16 mouse cellular contexts compared by ENCODE assay signal in genomic region chrX:96501580-96501979, GRCm38 (mm10). TPM values are rescaled to one million over a fixed set of nuclear protein-coding genes. Genes with fewer than 3 reads are reported as not detected.
DNase-seq lines count a peak whose midpoint lies in the region; ATAC-seq and TF ChIP-seq lines count a peak whose summit lies in the region.
"Had no signal": no experiment of that assay in that cellular context is flagged by ENCODE, and none has a peak within 500 bp of the region (broad histone marks: within the 10 kb centered on the region; RNA-seq: fewer than 3 reads in every experiment).

No protein-coding gene starts in this region.

- no peaks in the 10 kb centered on the region for H3K27me3 ChIP-seq in intestine, postnatal 0 days (replicated peaks; ENCODE audit: control insufficient read depth, insufficient read depth, low read length)
- H3K27me3 ChIP-seq in intestine, embryonic 16.5 days (replicated peaks; ENCODE audit: control insufficient read depth, insufficient read depth, low read length) = no peaks in the 10 kb centered on the region
- H3K27me3 ChIP-seq in stomach, postnatal 0 days (ENCODE audit: control insufficient read depth, insufficient read depth, low read length) = no peaks in the 10 kb centered on the region

- H3K9ac ChIP-seq in intestine, postnatal 0 days (ENCODE audit: low read depth, low read length) = no peak overlapping the region
- no peak overlapping the region for H3K9ac ChIP-seq in intestine, embryonic 16.5 days (ENCODE audit: low read depth, low read length)
- H3K9ac ChIP-seq in stomach, postnatal 0 days (ENCODE audit: low read length) = no peak overlapping the region

- no peaks in the 10 kb centered on the region for H3K4me1 ChIP-seq in intestine, postnatal 0 days (replicated peaks; ENCODE audit: control insufficient read depth, insufficient read depth, low read length)
- H3K4me1 ChIP-seq in intestine, embryonic 16.5 days (ENCODE audit: control insufficient read depth, insufficient read depth, low read length) = no peaks in the 10 kb centered on the region
- H3K4me1 ChIP-seq in stomach, postnatal 0 days (replicated peaks; ENCODE audit: control insufficient read depth, insufficient read depth) = no peaks in the 10 kb centered on the region
- H3K4me1 ChIP-seq: heart, embryonic 10.5 days had no signal

- no peak for TF ChIP-seq EP300 in stomach, postnatal 0 days (optimal IDR thresholded peaks at IDR 0.05)

- peak; percentile 50 for TF ChIP-seq CTCF in intestine, postnatal 0 days (IDR thresholded peaks at IDR 0.05; ENCODE audit: low read depth)
- TF ChIP-seq CTCF in stomach, postnatal 0 days (IDR thresholded peaks at IDR 0.05; ENCODE audit: low read depth) = peak; percentile 55

- no peaks in the 10 kb centered on the region for H3K9me3 ChIP-seq in intestine, postnatal 0 days (ENCODE audit: control insufficient read depth)
- H3K9me3 ChIP-seq in intestine, embryonic 16.5 days (ENCODE audit: control insufficient read depth, low read length) = no peaks in the 10 kb centered on the region
- no peaks in the 10 kb centered on the region for H3K9me3 ChIP-seq in stomach, postnatal 0 days (ENCODE audit: control insufficient read depth, low read length)
- H3K9me3 ChIP-seq: heart, embryonic 10.5 days had no signal

- no peak overlapping the region for H3K27ac ChIP-seq in intestine, postnatal 0 days (ENCODE audit: low read depth, low read length)
- H3K27ac ChIP-seq in intestine, embryonic 16.5 days (ENCODE audit: low read length) = no peak overlapping the region
- no peak overlapping the region for H3K27ac ChIP-seq in stomach, postnatal 0 days (replicated peaks)
- H3K27ac ChIP-seq: heart, embryonic 10.5 days had no signal

- 45% methylated on average over 1 of the region's 1 CpGs for WGBS in intestine, postnatal 0 days
- 55% methylated on average over 1 of the region's 1 CpGs for WGBS in intestine, embryonic 16.5 days
- WGBS in stomach, postnatal 0 days = 58% methylated on average over 1 of the region's 1 CpGs

- no peaks in the 10 kb centered on the region; the same call in 1 of the 2 replicates for H3K36me3 ChIP-seq in intestine, postnatal 0 days (ENCODE audit: control insufficient read depth, insufficient read depth)
- H3K36me3 ChIP-seq in intestine, embryonic 16.5 days (ENCODE audit: control insufficient read depth, insufficient read depth, low read length) = no peaks in the 10 kb centered on the region
- H3K36me3 ChIP-seq in stomach, postnatal 0 days (ENCODE audit: control insufficient read depth, insufficient read depth, low read length) = no peaks in the 10 kb centered on the region
- H3K36me3 ChIP-seq: heart, embryonic 10.5 days had no signal

- H3K4me3 ChIP-seq in intestine, postnatal 0 days (ENCODE audit: low read depth, low read length) = no peak overlapping the region
- H3K4me3 ChIP-seq in intestine, embryonic 16.5 days (ENCODE audit: low read length) = no peak overlapping the region
- H3K4me3 ChIP-seq in stomach, postnatal 0 days (ENCODE audit: low read depth, low read length) = no peak overlapping the region
- H3K4me3 ChIP-seq: heart, embryonic 10.5 days had no signal

- peak; percentile 2 to 20 for DNase-seq in cerebellum, postnatal 10 days
- DNase-seq in cerebellum, adult 9-10 months = no peak
- peak; percentile 1 for DNase-seq in lung, postnatal 10 days
- no peak for DNase-seq in lung, postnatal 36 days
- no peak for DNase-seq in stomach, postnatal 0 days (ENCODE audit: low spot score)
- no peak for DNase-seq in frontal cortex, postnatal 10 days (ENCODE audit: low spot score in 2 of 2)
- DNase-seq: B cell, adult 2 months; cerebellum, adult 9-11 months; left cerebral cortex, postnatal 4 days had no signal

- H3K4me2 ChIP-seq in intestine, postnatal 0 days (replicated peaks; ENCODE audit: low read depth) = no peak overlapping the region
- H3K4me2 ChIP-seq in intestine, embryonic 16.5 days (ENCODE audit: low read depth, low read length) = no peak overlapping the region
- H3K4me2 ChIP-seq in stomach, postnatal 0 days (replicated peaks; ENCODE audit: low read depth) = no peak overlapping the region

- ATAC-seq in intestine, postnatal 0 days = no peak
- ATAC-seq in intestine, embryonic 16.5 days = no peak
- ATAC-seq in stomach, postnatal 0 days (ENCODE audit: low FRiP score, low TSS enrichment) = no peak
- ATAC-seq: hindbrain, embryonic 16.5 days had no signal

RNA-seq across cellular contexts. Expression of gene Hsf3, which starts 45.5 kb away (rescaled TPM):
- 0.95 and 1.1 TPM in 2 replicates for polyA plus RNA-seq in intestine, postnatal 0 days (2015; fragmentation: Nextera tagmentation; extraction: Ambion mirVana)
- 0.48 and 0.66 TPM in 2 replicates for polyA plus RNA-seq in intestine, embryonic 16.5 days (2015; fragmentation: Nextera tagmentation; extraction: Ambion mirVana)
- 0.04 and 0.06 TPM in 2 replicates for polyA plus RNA-seq in stomach, postnatal 0 days (2015; fragmentation: Nextera tagmentation; extraction: Ambion mirVana)
- polyA plus RNA-seq: large intestine, adult 2 months; liver, embryonic 16.5 days; spleen, adult 2 months had no signal

RNA-seq across cellular contexts. Expression of gene Heph, which starts 46.4 kb away (rescaled TPM):
- 43.9 and 48.4 TPM in 2 replicates for polyA plus RNA-seq in intestine, postnatal 0 days (2015; fragmentation: Nextera tagmentation; extraction: Ambion mirVana)
- 32.7 and 40.3 TPM in 2 replicates for polyA plus RNA-seq in intestine, embryonic 16.5 days (2015; fragmentation: Nextera tagmentation; extraction: Ambion mirVana)
- 2.3 and 2.6 TPM in 2 replicates for polyA plus RNA-seq in stomach, postnatal 0 days (2015; fragmentation: Nextera tagmentation; extraction: Ambion mirVana)

Comparison
In these comparisons a context has a peak if more than half of its experiments do, and no peak if none do; other contexts are left out.
1. DNase-seq: peak in cerebellum, postnatal 10 days (2 of 2) and lung, postnatal 10 days (single experiment); none in cerebellum, adult 9-10 months (single experiment), lung, postnatal 36 days (single experiment), stomach, postnatal 0 days (single experiment) and frontal cortex, postnatal 10 days (0 of 2).